Mouse (Mus musculus): Measurements from ENCODE around the gene Upk2. TPM values are rescaled to one million over a fixed set of nuclear protein-coding genes. Genes with fewer than 3 reads are reported as not detected.

The Upk2 gene
- polyA plus RNA-seq, 1 experiment from 2014 or later = 31.1 TPM

DNA sequence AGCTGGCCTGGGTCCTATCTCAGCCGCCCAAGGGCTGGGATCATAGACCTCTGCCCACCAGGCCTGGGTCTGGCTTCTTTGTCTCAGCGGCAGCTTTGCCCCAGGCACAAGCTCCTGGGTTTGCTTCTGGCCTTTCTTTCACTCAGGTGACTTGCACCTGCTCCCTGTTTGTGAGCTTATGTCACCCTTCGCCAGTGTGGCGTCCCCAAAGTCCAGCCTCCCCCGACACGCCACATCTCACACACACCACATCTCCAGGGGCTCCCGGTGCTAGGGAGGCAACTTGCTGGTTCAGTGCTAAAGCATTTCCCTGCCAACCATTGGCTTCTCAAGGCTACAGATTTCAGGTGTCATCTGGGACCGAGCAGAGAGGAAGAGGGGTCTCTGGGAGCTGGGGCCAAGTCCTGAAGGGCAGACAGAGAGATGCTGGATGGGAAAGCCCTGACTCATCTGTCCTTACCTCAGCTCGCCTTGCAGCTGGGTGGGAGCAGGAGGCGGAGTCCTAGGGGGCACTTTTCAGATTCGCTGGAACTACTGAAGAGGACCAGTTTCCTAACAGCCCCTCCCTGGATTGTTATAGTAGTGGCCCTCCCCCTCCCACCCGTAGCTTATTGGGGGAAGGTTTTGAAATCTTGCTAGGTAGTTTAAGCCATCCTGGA lies 42.2 kb upstream of the Upk2 start:
- Histone ChIP-seq H3K4me1 (ENCODE audit: control insufficient read depth, insufficient read depth, low read length) (peaks cover 93% of the 10 kb centered on the region), H3K36me3 (ENCODE audit: control insufficient read depth, insufficient read depth, low read length) (no peaks in the 10 kb centered on the region), H3K9me3 (replicated peaks; ENCODE audit: control insufficient read depth, low read length) (no peaks in the 10 kb centered on the region), H3K4me2 (ENCODE audit: low read depth, low read length) (no peak overlapping the region), H3K4me3 (replicated peaks; ENCODE audit: low read length) (no peak overlapping the region), H3K27ac (ENCODE audit: low read length) (peak overlapping the region; percentile 98), H3K9ac (ENCODE audit: low read length) (peak overlapping the region; percentile 1; the same call in 1 of the 2 replicates), H3K27me3 (ENCODE audit: control insufficient read depth, insufficient read depth, low read length) (no peaks in the 10 kb centered on the region)
- no peak for ATAC-seq (ENCODE audit: insufficient read depth, low FRiP score)
- WGBS = 53% methylated on average over 12 of the region's 12 CpGs

DNA sequence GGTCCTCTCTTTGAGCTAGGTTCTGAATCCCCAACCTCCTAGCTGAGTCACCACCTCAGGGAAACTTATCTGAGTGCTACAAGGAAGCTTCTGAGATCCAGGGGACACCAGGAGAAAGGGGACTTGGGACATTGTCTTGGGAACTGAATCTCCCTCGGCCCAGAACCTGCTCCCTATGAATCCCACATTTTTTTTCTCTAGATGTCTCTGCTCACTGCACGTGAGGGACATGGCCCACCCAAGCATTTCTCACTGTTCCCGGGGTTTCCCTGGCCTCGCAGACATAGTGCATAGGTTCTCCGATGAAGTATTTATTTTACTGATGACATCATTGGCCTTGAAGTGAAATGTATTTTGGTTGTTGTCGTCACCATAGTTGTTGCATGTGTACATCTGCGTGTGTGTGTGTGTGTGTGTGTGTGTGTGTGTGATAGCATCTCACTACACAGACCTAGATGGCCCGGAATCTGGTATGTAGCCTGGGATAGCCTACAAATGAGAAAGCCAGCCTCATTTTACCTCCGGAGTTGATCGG lies 41.1 kb upstream of the Upk2 start:
- H3K4me1 ChIP-seq (ENCODE audit: control insufficient read depth, insufficient read depth, low read length) = peaks cover 88% of the 10 kb centered on the region

DNA sequence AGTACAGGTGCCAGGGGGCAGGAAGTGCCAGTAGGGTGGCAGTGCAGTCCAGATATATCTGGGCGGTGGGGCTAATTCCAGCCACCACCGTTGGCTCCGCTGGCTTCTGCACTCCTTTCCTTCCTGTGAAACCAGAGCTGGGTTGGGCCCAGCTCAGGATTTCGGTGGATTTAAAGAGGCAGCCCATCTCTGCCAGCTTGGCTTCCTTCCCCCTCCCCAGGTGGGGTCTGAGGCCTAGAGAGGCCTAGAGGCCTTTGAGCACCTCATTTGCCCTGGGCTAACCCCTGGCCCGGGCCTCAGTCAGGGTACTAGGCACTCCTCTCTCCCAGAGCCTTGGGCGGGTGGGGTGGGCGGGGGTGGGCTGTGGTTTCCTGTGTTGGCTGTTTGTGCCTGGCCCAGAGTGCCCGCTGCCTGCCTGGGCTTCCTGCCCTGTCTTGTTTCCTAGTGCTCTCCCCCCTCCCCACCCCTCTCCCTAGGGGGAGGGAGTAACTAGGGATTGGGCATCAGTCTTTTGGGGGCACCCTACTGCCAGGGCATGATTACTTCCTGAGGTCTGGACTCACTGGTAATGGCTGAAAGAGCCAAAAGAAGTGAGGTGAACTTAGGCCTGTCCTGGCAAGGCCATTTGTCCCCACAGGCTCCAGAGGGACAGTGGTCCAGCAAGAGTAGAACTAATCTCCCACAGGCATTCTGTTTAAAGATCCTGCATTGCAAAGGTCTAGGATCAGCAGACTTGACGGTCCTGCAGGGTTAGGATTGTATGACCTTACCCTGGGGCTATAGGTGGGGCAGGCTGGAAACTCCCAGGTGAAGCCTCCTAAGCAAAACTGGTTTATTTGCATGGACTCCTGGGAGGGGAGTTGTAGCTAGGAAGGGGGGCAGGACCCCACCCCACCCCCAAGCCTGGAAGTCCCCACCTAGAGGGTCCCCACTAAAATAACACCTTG lies 40.4 kb upstream of the Upk2 start:
- H3K9me3 ChIP-seq (replicated peaks; ENCODE audit: control insufficient read depth, low read length) = no peaks in the 10 kb centered on the region
- H3K9ac ChIP-seq (ENCODE audit: low read length) = peak overlapping the region; percentile 61
- WGBS = 39% methylated on average over 9 of the region's 9 CpGs
- H3K27me3 ChIP-seq (ENCODE audit: control insufficient read depth, insufficient read depth, low read length) = no peaks in the 10 kb centered on the region
- H3K4me1 ChIP-seq (ENCODE audit: control insufficient read depth, insufficient read depth, low read length) = peaks cover 88% of the 10 kb centered on the region
- no peak overlapping the region for H3K4me3 ChIP-seq (replicated peaks; ENCODE audit: low read length)
- H3K4me2 ChIP-seq (ENCODE audit: low read depth, low read length) = peak overlapping the region; percentile 30; the same call in 1 of the 2 replicates
- ATAC-seq (ENCODE audit: insufficient read depth, low FRiP score) = no peak
- H3K36me3 ChIP-seq (ENCODE audit: control insufficient read depth, insufficient read depth, low read length) = no peaks in the 10 kb centered on the region
- peak overlapping the region; percentile 77 for H3K27ac ChIP-seq (ENCODE audit: low read length)

More for the DNA sequence above, 41.1 kb upstream of the Upk2 start:
- H3K36me3 ChIP-seq (ENCODE audit: control insufficient read depth, insufficient read depth, low read length) = no peaks in the 10 kb centered on the region
- 65% methylated on average over 10 of the region's 10 CpGs for WGBS
- no peaks in the 10 kb centered on the region for H3K9me3 ChIP-seq (replicated peaks; ENCODE audit: control insufficient read depth, low read length)
- no peak overlapping the region for H3K9ac ChIP-seq (ENCODE audit: low read length)
- no peak overlapping the region for H3K4me3 ChIP-seq (replicated peaks; ENCODE audit: low read length)
- H3K4me2 ChIP-seq (ENCODE audit: low read depth, low read length) = no peak overlapping the region
- H3K27ac ChIP-seq (ENCODE audit: low read length) = peak overlapping the region; percentile 77
- no peaks in the 10 kb centered on the region for H3K27me3 ChIP-seq (ENCODE audit: control insufficient read depth, insufficient read depth, low read length)
- ATAC-seq (ENCODE audit: insufficient read depth, low FRiP score) = no peak

DNA sequence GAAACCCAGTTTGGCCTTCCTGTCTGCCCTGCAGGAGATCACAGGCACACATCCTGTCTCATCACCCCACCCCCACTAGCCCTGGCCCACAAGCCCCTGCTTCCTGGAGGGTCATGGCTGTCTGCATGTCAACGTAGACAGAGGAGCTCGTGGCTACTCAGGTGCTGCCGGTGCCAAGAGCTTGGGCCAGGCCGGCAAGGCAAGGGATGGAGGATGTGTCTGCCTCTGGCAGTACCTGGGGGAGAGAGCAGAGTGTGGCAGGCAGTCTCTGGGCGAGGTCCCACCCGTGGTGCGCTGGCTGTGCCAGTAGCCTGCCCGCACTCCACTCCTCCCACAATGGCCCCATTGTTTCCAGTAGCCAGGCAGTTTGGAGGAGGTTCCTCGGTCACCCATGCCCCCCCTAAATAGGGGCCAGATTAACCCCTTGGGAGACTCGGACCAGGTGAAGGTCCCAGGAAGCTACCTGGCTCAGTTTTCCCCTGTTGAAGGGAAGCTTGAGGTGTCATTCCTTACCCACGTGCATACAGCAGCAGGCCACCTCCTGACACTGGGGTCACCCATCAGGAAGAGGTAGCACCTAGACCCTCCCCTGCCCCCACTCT lies 39.6 kb upstream of the Upk2 start:
- Histone ChIP-seq H3K36me3 (ENCODE audit: control insufficient read depth, insufficient read depth, low read length) (no peaks in the 10 kb centered on the region), H3K4me3 (replicated peaks; ENCODE audit: low read length) (no peak overlapping the region), H3K27me3 (ENCODE audit: control insufficient read depth, insufficient read depth, low read length) (no peaks in the 10 kb centered on the region), H3K27ac (ENCODE audit: low read length) (peak overlapping the region; percentile 77), H3K4me2 (ENCODE audit: low read depth, low read length) (peak overlapping the region; percentile 30; the same call in 1 of the 2 replicates), H3K9ac (ENCODE audit: low read length) (peak overlapping the region; percentile 61), H3K4me1 (ENCODE audit: control insufficient read depth, insufficient read depth, low read length) (peaks cover 88% of the 10 kb centered on the region), H3K9me3 (replicated peaks; ENCODE audit: control insufficient read depth, low read length) (no peaks in the 10 kb centered on the region)
- no peak for ATAC-seq (ENCODE audit: insufficient read depth, low FRiP score)
- 21% methylated on average over 11 of the region's 11 CpGs for WGBS

DNA sequence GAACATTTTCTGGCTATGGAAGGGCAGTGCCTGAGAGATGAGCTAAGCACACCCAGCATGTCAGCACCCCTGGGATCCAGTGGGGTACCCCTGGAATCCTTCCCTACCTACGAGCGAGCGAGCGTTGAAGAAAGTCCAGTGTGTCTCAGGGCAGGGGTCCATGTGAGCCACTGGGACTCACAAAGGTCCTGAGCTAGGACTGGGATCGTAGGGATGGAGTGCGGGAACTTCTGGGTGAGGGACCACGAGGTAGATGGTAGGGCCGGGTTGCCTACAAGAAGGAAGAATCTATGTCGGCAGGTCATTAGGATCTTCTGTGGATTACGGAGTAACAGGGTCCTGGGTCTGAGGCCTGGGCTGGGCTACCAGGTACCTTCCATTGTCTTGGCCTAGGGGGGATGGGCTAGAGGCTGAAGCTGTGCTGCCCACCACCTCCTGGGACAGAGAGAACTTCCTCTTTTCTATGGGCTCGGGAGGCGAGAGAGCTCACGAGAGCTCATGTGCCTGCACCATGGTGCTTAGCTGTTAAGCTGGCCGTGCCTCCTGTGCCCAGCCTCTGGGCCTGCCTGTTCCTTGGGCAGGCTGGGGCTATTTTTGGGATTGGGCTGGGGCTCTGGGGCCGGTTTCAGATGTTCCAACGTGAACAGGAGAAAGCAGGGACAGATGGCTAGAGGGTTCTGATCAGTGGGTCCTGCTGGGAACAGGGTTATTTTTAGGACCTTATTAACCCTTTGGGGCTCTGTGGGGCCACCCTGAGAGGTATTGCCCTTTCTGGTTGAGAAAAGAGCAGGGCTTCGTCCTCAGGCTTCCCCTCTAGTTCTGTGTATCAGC lies 38.1 kb upstream of the Upk2 start:
- no peak for ATAC-seq (ENCODE audit: insufficient read depth, low FRiP score)
- H3K27me3 ChIP-seq (ENCODE audit: control insufficient read depth, insufficient read depth, low read length) = no peaks in the 10 kb centered on the region
- no peaks in the 10 kb centered on the region for H3K36me3 ChIP-seq (ENCODE audit: control insufficient read depth, insufficient read depth, low read length)
- peak overlapping the region; percentile 53; the same call in 1 of the 2 replicates for H3K9ac ChIP-seq (ENCODE audit: low read length)
- no peak overlapping the region for H3K4me2 ChIP-seq (ENCODE audit: low read depth, low read length)
- 0 out of 2 replicates have a peak overlapping the region, but pooled peaks have one; percentile 23 for H3K27ac ChIP-seq (ENCODE audit: low read length)
- no peak overlapping the region for H3K4me3 ChIP-seq (replicated peaks; ENCODE audit: low read length)
- peaks cover 91% of the 10 kb centered on the region for H3K4me1 ChIP-seq (ENCODE audit: control insufficient read depth, insufficient read depth, low read length)
- H3K9me3 ChIP-seq (replicated peaks; ENCODE audit: control insufficient read depth, low read length) = no peaks in the 10 kb centered on the region
- WGBS = 67% methylated on average over 17 of the region's 17 CpGs

DNA sequence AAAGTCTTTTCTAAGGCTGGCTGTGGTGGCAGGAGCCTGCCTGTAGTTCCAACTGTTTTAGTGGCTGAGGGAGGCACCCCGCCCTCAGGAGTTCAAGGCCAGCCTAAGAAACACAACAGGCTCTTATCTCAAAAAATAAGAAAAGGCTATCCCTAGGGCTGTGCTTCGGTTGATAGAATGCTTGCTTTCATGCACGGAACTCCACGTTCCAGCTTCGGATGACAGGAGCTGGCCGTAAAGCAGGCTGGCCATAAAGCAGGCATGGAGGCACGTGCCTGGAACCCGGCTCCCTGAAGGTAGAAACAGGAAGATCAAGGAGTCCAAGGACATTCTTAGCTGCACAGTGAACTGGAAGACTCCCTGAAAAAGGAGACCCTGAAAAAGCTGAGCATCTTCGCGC lies 36.6 kb upstream of the Upk2 start:
- ATAC-seq (ENCODE audit: insufficient read depth, low FRiP score) = no peak
- Histone ChIP-seq H3K4me1 (ENCODE audit: control insufficient read depth, insufficient read depth, low read length) (peaks cover 91% of the 10 kb centered on the region), H3K9me3 (replicated peaks; ENCODE audit: control insufficient read depth, low read length) (no peaks in the 10 kb centered on the region), H3K4me2 (ENCODE audit: low read depth, low read length) (no peak overlapping the region), H3K9ac (ENCODE audit: low read length) (no peak overlapping the region), H3K27ac (ENCODE audit: low read length) (0 out of 2 replicates have a peak overlapping the region, but pooled peaks have one; percentile 0), H3K27me3 (ENCODE audit: control insufficient read depth, insufficient read depth, low read length) (no peaks in the 10 kb centered on the region), H3K36me3 (ENCODE audit: control insufficient read depth, insufficient read depth, low read length) (no peaks in the 10 kb centered on the region), H3K4me3 (replicated peaks; ENCODE audit: low read length) (no peak overlapping the region)
- 66% methylated on average over 10 of the region's 10 CpGs for WGBS

DNA sequence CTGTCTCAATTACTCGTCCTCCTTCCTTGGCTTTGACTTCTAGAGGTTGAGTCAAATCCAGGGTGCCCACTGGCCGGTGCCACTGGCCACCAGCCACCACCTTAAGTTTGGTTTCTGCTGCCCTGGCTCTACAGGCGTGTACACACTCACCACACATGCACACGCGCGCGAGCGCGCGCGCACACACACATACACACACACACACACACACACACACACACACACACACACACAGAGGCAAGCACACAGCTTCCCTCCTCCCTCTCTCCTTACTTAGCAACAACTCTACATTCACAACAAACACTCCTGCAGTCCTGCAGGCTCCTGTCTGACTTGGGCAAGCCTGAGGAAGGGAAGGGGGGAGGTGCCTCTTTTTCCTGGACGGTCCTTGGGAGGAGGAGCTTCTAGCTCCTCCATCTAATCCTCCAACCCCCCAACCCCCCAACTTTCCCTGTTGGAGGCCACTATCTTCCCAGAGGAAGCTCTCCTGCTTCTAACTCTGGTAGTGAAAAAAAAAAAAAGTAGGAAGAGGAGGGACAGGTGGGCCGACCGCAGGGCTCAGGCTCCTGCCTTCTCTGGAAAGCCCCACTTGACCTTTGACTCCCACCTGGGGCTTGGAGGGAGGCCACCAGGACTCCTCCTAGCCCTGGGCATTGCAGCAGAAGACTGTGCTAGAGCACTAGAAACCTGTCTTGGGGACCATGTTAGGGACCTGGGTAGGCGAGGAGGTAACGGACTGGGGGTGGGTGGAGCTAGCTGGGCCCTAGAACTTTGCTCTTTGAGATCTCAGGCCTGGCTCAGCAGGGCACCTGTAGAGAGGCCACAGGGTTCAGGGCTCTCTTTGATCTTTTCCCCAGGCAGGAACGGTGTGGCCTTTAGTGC lies 35.6 kb upstream of the Upk2 start:
- peaks cover 92% of the 10 kb centered on the region for H3K4me1 ChIP-seq (ENCODE audit: control insufficient read depth, insufficient read depth, low read length)
- no peaks in the 10 kb centered on the region for H3K27me3 ChIP-seq (ENCODE audit: control insufficient read depth, insufficient read depth, low read length)
- no peaks in the 10 kb centered on the region for H3K36me3 ChIP-seq (ENCODE audit: control insufficient read depth, insufficient read depth, low read length)
- peak overlapping the region; percentile 97 for H3K27ac ChIP-seq (ENCODE audit: low read length)
- H3K4me2 ChIP-seq (ENCODE audit: low read depth, low read length) = peak overlapping the region; percentile 87
- peak overlapping the region; percentile 98 for H3K9ac ChIP-seq (ENCODE audit: low read length)
- no peaks in the 10 kb centered on the region for H3K9me3 ChIP-seq (replicated peaks; ENCODE audit: control insufficient read depth, low read length)
- no peak for ATAC-seq (ENCODE audit: insufficient read depth, low FRiP score)
- H3K4me3 ChIP-seq (replicated peaks; ENCODE audit: low read length) = peak overlapping the region; percentile 94
- 20% methylated on average over 17 of the region's 17 CpGs for WGBS
